Mouse (Mus musculus) T-helper 17 cell (primary cell): ENCODE measurements at regions not wholly inside any gene's neighbourhood (a gene's known extent, or its start where the extent isn't known, plus 50 kb on each side); places are given as distances from the start of the nearest gene placed in this dataset.

Experiments used
- in situ Hi-C, 2 experiments: fragments of 300-600 bp; cut with MboI, MseI; formaldehyde crosslinking; loops; 1 replicate in 1 of 2; 2 replicates in 1 of 2; pipeline ENCODE4 v1.15.1; 2025; ENCODE audit warnings: high pct_unique_total_duplicates in 2 of 2

DNA sequence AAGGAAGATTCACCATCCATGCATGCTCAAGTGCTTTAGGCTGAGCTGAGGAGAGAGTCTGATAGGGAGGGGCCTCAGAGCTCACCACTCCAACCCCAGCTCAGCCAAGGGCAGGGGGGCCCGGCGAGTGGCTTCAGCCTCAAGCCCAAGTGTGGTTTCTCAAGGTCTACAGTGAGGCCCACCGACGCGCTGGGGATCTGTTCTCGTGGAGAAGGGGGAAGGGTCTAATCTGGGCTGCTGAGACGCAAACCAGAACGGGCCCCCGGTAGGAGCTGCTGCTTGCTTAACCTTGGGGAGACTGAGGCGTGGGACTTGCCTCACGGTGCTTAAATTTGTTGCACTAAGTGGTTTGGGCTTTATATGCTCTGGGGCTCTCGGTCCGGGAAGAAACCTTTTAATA lies 70.9 kb downstream of the Asb1 start:
- in situ Hi-C loops, result no loop called here

DNA sequence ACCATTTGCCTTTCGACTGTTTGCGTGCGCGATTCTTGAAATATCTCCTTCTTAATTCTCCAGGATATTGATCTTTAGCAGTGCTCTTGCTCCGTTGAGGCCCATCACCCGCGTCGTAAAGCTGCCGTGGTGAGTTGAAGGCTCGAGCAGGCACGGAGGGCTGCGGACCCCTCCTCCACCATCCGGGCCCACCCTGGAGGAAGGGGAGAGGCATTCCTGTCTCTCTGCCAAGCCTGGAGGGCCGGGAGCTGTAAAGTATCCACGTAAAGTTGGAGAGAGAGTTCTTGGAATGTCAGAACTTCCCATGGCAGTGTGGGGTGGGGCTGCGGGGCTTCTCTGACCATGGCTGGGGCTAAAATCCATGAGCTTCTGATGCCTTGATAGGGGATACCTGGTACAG lies 71.3 kb downstream of the Asb1 start:
- in situ Hi-C loops, result no loop called here

DNA sequence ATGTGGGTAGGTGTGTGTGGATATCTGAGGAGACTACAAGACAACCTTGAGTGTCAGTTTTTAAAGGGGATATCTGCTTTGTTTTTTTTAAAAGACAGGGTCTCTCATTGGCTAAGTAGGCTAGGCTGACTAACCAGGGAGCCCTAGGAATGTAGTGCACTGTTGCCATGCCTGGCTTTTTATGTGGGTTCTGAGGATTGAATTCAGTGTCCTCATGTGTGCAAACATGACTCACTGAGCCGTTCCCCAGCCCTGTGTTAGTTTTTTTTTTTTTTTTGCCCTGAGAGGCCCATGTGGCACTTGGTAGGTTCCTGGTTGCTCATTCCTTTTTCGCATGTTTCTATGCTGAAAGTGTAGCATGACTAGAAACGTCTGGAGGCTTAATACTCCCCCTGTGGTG lies 72.6 kb downstream of the Asb1 start:
- in situ Hi-C loops, result no loop called here

DNA sequence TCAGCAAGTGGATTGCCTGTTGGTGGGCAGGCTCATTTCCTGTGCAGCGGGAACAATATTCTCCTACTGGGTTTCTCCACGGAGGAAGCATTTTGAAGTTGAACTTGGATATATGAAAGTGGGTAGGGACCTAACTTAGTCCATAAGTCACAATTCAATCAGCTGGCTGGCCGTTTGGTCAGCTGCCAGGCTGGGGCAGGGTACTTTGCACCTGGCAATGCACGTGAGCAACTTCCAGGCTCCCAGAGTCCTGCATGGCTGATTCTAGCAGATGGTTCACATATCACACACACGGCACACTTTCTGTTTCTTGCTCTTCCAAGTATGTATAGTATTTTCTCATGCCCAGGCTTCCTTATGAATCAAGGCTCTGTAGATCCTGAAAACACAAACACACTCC lies 75.1 kb downstream of the Asb1 start:
- in situ Hi-C loops, result no loop called here

DNA sequence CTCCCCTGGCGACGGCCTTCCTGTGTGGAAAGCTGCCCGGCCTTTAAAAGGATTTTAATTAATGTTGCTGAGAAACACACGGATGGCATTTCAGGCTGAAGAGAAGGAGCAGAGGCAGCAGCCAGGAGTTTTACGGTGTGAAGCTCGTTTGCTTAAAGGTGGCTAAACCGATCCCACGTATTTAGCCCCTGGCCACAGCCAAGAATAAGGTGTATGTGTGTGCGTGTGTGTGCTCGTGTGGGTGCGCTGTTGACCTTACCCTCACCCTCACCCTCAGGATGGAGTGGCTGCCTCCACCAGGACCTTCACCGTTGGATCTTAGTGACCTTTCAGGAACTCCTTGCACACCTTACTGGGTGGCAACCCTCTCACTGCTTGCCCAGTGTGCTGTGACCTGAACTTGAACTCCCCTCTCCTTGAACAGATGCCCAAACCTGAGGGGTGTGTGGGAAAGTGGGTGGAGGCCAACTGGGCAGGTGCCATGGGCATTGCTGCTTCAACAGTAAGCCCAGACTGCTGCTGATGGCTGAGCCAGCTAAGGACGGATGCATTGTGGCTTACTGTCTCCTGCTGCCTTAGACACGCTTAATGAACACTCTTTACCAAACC lies 78.3 kb downstream of the Asb1 start:
- in situ Hi-C loops, result no loop called here

DNA sequence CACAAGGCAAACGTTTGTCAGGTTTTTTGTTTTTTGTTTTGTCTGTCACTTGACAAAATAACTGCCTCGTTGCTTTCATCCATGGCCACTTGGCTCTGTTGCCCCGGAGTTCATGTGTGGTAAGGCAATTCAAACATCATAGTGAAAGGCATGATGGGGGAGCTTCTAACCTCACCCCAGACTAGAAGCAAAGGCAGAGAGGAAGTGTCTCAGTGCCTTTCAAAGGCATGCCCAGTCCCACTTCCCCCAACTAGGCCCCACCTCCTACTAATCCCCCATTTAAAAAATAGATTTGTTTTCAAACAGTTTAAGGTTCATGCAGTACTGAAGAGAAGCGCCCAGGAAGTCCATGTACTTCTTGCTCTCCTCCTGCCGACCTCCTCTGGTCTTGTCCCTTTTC lies 80.8 kb downstream of the Asb1 start:
- in situ Hi-C loops, result no loop called here

DNA sequence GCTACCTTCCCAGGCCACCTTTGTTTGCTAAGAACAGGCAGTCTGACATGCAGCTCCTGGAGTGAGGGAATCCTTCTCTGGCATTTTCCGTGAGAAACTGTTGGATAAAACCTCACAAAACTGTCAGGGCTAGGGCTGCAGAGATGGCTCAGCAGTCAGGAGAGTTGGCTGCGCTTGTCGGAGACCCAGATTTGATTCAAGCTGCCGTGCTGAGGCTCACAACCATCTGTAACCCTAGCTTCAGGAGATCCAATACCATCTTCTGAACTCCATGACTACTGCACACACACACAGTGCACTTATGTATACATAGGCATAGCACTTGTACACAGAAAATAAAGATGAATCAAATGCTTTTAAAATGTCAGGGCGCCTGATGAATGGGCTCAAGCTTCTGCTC lies 82.5 kb downstream of the Asb1 start:
- in situ Hi-C loops, result no loop called here

DNA sequence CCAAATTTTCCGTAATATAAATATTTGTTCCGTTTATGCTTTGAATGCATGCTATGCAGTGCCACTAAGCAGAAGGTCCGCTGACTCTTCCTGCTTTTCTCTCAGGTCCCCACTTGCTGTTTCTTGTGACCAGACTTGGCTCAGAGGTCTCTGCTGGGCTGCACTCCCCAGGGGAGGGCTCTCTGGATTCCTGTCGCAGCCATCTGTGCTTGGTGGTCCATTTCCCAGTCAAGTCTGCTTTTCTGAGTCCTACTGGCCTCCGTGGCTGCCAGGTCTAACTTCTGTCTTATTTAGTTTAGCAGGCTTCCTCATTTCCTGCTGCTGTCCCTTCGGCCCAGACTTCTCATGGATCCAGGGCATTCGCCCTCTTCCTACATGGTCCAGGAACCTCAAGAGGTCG lies 83.7 kb downstream of the Asb1 start:
- in situ Hi-C loops, result no loop called here

DNA sequence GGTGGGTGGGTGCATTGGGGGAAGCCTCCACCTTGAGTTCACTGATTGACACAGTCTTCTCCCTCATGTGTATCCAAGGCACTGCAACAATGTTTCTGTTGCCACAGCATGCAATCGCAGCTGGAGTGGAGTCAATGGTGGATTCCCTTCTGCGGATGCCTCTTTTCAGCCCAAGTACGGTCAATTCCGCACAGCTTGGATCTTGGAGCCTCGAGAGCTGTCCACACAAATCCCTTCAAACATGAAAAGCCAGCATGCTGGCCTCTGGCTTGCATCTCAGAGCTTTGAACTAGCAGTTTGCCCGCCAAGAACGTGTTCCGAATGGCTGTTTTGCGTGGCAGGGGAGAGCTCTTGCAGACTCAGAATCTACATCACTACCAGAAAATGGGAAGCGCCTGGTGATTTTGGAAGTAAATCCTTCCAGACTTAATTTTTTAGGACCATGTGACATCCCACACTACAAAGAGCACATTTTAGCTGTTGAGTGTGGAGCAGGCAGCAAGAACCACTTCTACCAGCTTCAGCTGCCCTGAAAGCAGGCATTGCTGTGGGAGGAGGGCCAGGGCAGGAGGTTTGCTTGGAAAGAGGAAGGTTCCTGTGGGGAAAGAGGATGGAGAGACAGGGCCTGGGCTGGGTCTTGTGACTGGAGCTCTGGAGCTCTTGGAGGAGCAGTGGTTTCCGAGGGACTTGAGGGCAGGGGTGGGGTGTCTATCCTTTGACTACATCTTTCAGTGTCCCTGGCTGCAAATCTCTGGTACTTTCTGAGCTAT lies 84.4 kb downstream of the Asb1 start:
- in situ Hi-C loops, result no loop called here

DNA sequence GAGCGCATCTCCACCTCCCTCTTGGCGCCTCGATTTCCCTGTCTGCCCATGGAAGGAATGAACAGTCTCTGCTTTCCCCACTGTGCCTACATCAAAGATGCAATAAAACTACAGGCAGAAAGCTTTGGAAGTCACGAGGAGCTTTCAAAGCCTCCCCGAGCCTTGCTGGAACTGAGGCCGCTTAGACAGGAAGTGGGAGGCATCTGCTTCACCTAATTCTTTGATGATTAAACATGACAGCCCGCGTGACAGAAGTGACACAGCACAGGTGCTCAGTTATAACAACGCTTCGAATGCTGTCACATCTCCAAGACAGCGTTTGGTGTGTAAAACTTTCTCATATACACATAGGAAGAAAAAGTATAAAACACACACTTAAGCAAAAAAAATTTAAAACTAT lies 85.7 kb downstream of the Asb1 start:
- in situ Hi-C loops, result no loop called here

DNA sequence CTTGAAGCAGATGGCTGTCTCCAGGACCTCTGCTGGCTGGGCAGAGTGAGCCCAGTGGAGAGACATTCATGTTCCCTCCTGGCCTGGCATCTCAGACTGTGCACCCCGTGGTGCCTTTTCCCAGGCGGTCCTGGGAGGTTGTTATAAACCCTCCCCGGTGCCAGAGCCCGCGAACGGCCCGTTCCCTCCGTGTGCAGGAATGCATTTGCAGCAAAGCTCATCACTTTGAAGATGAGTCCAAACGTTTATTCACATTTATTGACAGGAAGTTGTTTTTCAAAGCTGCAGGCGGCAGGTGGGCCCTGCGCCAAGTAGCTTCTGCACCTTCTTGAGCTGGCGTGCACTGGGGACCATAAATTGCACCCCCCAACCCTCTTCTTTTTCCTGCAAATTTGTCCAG lies 89.9 kb downstream of the Asb1 start:
- in situ Hi-C loops, result no loop called here

DNA sequence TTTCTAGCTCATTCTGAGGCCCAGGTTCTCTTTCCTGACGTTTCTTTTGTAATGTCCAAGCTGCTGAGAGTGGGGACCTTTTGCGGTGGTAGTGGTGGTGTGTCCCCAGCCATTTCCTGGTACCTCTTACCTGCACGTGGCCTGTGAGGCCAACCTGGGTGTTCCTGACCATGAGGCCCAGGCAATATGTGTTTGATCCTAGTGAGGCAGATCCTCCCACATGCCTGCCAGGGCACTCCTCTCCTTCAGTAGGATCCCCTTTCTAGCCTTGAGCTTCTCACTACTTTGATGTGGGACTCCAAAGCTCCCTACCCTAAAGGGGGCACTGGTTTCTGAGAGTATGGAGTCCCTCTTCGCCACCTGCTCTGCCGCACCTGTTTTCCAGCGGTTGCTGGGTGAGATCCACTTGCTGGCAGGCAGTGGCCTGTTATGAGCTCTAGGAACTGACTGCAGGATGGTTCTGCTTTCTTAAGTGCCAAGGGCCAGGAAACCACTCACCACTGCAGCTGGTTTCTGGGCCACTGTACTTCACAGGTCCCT lies 90.6 kb downstream of the Asb1 start:
- in situ Hi-C loops, result no loop called here

DNA sequence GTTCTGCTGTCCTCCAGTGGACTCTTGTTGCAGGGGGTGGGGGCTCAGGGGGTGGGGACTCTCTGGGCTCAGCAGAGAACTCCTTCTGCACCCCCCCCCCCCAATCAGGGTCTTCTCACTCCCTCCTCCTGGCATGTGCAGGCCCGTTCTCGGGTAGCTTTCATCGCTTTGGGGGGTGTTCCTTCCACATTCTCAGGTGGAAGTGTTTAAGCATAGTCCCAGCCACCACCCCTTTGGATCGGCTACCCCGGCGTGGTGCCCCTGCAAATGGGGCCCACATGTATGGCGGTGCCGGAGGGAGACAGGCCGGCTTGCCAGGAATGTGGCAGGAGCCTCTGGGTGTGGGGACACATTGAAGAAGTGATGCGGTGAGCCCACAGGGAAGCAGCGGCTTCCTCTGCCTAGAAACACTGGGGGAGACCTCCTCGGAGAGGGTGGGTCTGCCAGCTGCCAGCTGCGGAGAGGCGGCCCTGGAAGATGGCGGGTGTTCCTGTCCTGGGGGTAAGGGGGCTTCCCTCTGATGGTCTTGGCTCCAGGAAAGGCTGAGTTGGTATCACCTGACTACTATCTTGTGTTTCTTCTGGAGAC lies 92.7 kb downstream of the Asb1 start:
- in situ Hi-C loops, result no loop called here

DNA sequence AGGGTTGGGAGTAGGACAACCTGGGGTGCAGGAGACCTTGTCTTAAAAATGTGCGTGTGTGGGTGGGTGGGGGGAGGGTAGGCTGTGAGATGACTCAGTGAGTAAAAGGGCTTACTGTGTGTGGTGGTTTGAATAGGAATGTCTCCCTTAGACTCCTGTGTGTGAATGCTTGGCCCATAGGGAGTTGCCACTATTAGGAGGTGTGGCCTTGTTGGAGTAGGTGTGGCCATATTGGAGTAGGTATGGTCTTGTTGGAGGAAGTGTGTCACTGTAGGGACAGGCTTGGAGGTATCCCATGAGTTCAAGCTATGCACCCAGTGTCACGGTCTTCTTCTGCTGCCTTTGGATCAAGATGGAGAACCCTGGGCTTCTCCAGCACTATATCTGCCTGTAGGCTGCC lies 96.2 kb downstream of the Asb1 start:
- in situ Hi-C loops, result no loop called here

DNA sequence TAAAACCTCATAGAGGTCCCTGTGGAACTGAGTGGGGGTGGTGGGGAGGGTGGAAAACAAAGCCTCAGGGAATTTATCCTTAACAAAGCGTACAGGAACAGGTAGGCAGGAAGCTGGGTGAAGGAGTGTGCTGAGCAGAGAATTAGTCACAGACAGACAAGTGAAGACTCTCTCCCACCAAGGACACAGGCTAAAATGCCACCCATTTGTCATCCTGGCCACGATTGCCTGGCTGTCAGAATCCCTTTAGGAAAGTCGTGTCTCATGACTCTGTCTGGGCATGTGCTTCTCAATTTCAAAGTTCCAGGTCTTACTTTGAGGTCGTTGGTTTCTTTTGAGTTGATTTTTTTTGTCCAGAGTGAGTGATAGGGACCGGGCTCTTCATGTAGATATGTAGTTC lies 100.2 kb downstream of the Asb1 start:
- in situ Hi-C loops, result no loop called here

DNA sequence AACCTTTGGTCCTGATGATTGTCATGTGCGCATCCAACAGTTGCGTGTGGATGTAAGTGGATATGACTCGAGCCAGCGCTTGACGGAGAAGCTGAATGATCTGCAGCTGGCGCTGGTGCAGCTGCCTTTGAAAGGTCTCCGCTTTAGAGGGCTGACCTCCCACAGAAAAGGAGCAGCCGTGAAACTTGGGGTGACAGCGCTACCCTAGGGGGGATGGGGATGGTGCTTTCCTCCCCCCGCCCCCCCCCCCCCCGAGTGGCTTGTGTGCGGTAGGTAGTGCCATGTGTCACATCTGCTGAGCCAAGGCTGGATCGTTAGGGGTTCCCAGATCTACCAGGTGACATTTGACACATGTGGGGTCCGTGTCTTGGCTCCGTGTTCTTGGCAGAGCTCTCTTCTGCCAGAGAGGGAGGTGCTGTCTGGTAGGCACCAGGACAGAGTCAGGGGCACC lies 118.7 kb downstream of the Asb1 start:
- in situ Hi-C loops, result no loop called here

DNA sequence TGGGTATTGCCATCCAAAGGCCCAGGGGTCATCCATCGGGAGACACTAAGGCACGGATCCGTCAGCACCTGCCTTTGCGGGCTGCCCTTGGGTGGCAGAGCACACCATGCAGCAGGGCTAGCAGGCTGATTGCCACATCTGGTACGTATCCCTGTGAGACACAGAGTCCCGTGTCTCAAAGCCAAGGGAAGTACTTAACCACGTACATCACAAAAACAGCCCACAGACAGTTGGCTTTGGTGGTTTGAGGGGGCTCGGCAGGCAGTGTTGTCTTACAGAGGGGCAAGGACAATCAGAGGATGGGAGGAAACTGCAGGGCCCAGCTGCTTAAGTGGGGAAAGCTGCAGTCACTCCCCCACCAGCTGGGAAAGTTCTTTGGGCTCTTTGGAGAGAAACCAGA lies 119.1 kb downstream of the Asb1 start:
- in situ Hi-C loops, result no loop called here

DNA sequence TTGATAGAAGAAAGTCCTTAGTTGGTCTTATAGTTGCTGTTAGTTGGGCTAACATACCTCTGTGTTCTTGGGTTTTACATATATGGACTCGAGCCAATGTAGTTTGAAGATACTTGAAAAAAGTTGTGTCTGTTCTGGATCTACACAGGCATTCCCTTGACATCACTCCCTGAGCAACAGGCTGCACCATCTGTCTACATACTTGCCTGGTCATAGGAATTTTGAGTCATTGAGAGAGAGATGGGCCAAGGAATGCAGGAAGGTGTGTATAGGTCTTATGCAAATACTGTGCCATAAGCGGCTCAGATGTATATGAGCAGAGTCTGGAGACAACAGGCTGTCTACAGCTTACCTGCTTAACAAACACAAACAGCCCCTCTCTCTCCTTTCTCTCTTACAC lies 122.9 kb downstream of the Asb1 start:
- in situ Hi-C loops, result no loop called here

DNA sequence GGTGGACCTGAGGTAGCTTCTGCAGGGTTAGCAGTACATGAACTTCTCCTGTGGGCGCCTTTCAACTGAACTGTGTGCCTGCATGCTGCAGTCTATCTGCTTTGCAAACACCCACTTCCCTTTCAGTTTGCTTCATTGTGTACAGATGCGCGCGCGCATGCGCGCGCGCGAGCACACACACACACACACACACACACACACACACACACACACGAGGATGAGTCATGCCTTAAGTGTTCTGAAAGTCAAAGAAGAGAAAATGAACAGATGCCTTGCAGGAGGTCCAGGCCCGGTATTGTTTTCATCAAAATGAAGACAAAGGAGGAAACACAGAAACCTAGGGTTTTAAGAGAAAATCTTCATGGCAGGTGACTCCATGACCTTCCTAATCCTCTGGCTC lies 124.3 kb downstream of the Asb1 start:
- in situ Hi-C loops, result no loop called here

DNA sequence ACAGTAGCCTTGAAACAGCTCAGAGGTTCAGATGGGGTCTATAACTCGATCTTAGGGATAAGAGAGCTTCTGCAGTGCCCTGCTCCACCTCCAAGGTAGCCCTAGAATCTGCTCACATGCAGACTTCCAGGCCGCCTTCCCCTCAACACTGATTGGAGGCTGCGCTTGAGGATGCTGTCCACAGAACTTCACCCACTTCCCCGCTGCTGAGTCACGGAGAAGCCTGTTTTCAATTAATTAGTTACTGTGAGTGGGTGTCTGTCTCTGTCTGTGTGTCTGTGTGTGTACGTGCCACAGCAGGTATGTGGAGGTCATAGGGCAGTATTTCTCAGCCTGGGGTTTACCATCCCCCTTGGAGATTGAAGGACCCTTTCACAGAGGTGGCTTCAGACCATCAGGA lies 128.2 kb downstream of the Asb1 start:
- in situ Hi-C loops, result no loop called here

DNA sequence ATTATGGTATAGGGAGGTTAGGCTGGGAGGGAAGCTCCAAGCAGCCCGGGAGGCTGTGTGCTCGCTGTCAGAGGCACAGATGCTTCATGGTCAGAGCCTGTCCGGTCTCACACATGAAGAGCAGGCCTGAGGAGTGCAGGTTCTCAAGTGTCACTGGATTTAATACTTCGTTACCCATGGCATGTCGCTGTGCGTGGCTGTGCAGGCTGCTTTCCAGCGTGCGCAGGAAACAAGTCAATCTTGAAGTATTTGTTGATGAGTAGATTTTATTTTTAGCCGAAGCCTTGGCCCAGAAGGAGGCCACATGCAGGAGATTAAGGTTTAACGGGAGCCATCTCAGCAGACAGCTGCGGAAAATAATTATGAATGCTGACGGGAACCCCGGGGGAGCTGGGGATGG lies 130.3 kb upstream of the Twist2 start:
- in situ Hi-C loops, result no loop called here

DNA sequence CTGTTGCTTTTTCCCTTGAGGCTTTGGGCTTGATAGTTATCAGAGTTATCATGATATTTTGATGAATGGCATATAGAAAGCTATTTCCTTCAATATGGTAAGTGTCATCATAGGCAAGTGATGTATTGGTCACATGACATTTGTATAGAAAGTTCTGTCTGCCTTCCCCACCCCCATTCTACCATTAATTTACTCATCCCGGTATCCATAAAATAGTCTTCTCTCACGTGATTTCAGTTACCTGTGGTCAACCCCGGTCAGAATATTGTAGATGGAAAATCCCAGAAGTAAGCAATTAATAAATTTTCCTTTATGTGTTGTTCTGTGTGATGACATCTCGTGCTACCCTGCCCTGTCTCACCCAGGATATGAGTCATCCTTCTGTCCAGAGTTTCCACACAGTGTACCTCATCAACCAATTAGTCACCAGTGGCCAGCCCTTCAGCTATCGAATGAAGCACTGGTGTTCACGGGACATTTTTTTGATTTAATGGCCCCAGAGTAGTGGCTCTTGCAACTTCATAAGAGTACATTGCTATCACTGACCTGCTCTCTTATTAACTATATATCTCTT lies 127.1 kb upstream of the Twist2 start:
- in situ Hi-C loops, result no loop called here

DNA sequence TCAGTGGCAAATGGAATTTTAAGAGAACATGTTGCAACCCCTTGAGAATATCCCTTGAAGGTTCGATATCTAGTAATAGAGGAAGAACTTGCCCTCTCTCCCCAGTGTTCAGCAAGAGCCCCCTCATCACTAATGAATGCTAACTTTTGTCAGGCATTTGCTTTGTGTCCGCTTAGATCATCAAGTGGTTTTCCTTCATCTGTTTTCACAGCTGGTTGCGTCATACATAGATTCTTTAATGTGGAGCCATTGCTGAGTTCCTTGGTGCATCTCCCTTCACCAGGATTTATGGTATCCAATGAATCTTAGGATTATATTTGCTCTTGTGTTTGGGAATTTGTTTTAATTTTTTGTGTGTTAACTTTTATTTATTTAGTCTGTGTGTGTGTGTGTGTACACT lies 124.2 kb upstream of the Twist2 start:
- in situ Hi-C loops, result no loop called here
